Mouse (Mus musculus) heart, postnatal 14 days (tissue): Measurements from ENCODE around the gene Zfp423. TPM values are rescaled to one million over a fixed set of nuclear protein-coding genes. Genes with fewer than 3 reads are reported as not detected.

ENCODE experiments used
- DNase-seq, 2 experiments: peaks; one replicate each; pipeline ENCODE4 v3.0.0; 2021 to 2022
- intact Hi-C: fragments of 180-260 bp; cut with DNase I; formaldehyde crosslinking; loops from one replicate; pipeline ENCODE4 v1.15.1; 2025
- total RNA-seq, 2 experiments: library from RNA; stranded (reverse); gene quantifications; 2 replicates each; pipeline ENCODE4 v1.2.3; 2021

Gene Zfp423
- total RNA-seq, 2 experiments from 2014 or later, result 8.0 to 8.5 TPM

- no peak for DNase-seq
- intact Hi-C loops, result no loop called here
Measured at GRCm38 (mm10) chr8:87767882-87768281, 191.5 kb downstream of the Zfp423 start.

DNA sequence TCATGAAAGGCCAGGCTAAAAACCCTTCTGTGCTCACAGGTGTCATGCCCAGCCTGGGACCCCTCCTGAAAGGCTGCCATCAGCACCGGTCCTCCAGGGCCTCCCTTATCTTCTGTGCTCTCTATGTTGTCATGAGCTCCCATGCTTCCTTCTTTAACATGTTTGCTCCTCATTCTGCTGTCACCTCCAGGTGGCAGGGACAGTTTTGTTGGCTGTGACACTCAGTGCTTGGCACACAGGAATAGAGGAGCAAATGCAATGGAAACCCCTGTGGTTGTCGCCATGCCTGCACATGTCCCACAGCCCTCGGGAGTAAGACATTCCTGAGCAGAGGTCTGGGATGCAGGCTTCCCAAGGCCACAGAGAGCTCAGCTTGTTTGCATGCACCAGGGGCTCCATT is 194.1 kb downstream of the Zfp423 start:
- DNase-seq, result no peak
- intact Hi-C loops, result no loop called here

DNA sequence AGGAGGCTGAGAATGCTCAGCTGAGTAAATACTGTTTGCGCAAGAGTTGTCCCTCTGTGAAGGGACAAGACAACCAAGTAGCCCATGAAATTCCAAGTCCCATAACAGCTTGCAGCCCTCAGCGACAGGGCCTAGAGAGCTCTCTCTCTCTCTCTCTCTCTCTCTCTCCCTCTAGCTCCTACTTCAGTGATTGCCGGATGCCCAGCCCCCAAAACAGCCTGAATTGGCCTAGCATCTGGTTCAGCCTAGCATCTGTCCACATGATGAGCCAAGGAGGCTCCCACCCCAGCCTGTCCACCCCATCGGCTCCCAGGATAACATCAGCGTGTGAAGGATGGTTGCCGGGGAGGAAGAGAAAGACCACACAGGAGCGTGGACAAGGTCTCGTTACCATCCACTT is 200.6 kb downstream of the Zfp423 start:
- peak in 1 of 2 experiments; percentile 23 for DNase-seq
- intact Hi-C loops, result no loop called here

DNA sequence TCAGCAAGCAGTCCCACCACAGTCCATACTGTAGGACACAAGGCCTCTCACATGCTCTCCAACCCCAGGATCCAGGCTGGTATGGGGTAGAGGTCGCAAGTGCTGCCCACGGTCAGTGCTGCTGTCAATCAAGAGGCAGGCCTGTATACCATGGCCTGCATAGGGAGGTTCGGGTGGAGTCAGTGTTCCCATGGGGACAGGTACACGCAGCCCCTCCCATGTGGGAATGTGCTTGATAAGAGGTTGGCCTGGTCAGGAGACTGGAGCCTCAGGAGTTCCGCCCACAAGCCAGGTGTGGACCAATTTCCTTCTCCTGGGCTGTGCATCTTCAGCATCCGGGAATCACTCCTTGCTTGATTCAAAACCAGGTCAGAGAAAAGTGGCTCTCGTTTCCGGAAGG is 204.5 kb downstream of the Zfp423 start:
- intact Hi-C loops, result no loop called here
- DNase-seq, result no peak

- intact Hi-C loops, result no loop called here
- no peak for DNase-seq
Measured at GRCm38 (mm10) chr8:87753636-87754035, 205.8 kb downstream of the Zfp423 start.

GRCm38 (mm10) chr8:87753148-87753547 is 206.2 kb downstream of the Zfp423 start:
- DNase-seq, result peak in 1 of 2 experiments; percentile 25
- intact Hi-C loops, result no loop called here

- DNase-seq, result no peak
Measured at GRCm38 (mm10) chr8:87752710-87753109, 206.7 kb downstream of the Zfp423 start.

GRCm38 (mm10) chr8:87747582-87747981 is 211.8 kb downstream of the Zfp423 start:
- intact Hi-C loops, result loop anchor here (2.0 kb wide), 1 partner anchor 31 kb away; no protein-coding TSS in a partner anchor
- peak; percentile 16 to 62 for DNase-seq

More at GRCm38 (mm10) chr8:87752710-87753109, 206.7 kb downstream of the Zfp423 start:
- intact Hi-C loops, result no loop called here

DNA sequence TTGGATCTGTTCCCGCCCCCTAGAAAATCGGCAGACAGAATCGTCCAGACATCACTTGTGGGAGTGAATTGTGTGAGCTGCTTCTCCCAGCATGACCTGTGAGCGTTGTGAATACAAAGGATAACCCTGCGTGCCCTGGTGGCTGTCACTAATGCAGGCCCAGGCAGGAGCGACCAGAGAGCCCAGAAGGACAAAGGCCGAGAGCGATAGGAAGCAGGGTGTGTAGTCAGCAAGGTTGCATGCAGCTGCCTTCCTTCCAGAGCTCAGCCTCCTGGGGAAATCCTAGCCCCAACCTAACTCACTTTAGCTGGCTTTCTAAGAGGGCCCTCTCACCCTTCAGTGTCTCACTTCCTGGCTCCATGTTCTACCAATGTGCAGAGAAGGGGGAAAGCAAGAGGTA is 212.3 kb downstream of the Zfp423 start:
- intact Hi-C loops, result loop anchor here (2.0 kb wide), 1 partner anchor 30 kb away; no protein-coding TSS in a partner anchor
- no peak for DNase-seq

GRCm38 (mm10) chr8:87746072-87746471 is 213.3 kb downstream of the Zfp423 start:
- DNase-seq, result peak; percentile 61 to 66
- intact Hi-C loops, result loop anchor here (2.0 kb wide), 1 partner anchor 29 kb away; no protein-coding TSS in a partner anchor

- intact Hi-C loops, result no loop called here
- DNase-seq, result no peak
Measured at GRCm38 (mm10) chr8:87745125-87745698, 214.2 kb downstream of the Zfp423 start.

GRCm38 (mm10) chr8:87744556-87744955 is 214.8 kb downstream of the Zfp423 start:
- DNase-seq, result no peak
- intact Hi-C loops, result no loop called here

DNA sequence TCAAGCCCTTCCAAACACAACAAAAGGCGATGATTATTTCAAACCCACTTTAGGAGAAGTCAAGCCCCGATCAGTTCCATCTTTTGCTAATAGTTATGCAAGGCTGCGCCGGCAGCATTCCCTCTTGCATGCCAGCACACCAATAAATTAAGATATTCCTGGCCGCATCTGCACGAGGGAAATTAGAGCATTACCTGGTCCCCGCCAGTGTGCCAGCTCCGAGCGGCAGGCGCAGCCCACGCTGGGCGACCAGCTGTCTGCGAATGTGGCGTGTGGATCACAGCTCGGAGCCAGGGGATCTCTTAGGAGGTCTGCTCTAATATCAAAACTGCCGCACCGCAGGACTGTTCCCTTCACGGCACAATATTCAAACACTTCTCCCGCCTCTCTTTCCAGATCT is 217.4 kb downstream of the Zfp423 start:
- intact Hi-C loops, result no loop called here
- no peak for DNase-seq

GRCm38 (mm10) chr8:87740946-87741530 is 218.4 kb downstream of the Zfp423 start:
- no peak for DNase-seq
- intact Hi-C loops, result no loop called here

DNA sequence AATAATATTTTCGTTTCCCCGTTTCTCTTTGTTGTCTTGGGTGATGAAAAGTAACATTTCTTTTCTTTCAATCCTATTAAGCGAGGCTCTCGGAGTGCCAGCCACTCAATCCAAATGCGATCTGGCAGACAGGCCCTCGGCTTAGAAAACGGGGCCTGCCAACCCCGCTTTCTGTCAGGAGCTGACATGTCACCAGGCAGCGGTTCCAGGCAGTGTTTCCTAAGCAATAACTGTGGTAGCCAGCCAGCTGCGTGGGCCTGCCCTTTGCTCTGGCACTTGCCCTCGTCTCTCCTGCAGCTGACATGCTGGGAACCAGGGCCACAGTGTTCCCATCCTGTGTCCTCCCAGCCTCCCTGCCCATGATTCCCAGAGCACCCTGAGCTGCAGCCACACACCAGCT is 221.5 kb downstream of the Zfp423 start:
- peak in 1 of 2 experiments; percentile 29 for DNase-seq
- intact Hi-C loops, result no loop called here

GRCm38 (mm10) chr8:87734902-87735301 is 224.5 kb downstream of the Zfp423 start:
- intact Hi-C loops, result no loop called here
- no peak for DNase-seq

DNA sequence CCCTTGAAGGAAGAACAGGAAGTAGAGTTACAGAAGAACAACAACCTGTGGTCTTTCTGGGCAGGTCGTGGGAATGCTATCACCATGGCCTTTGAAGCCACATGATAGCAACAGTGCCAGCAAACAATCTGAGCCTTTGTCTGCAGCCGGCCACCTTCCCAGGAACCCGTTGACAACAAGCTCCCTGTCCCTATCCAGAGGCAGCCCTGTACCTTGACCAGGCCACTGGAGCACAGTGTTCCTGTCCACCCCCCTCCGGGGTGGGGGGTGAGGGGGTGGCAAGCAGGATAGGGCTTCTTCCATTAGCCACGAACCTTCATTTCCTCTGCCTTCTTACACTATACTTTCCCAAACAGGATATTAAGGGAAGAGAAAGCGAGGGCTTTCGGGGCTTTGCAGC is 224.9 kb downstream of the Zfp423 start:
- intact Hi-C loops, result no loop called here

GRCm38 (mm10) chr8:87731062-87731461 is 228.3 kb downstream of the Zfp423 start:
- intact Hi-C loops, result no loop called here

More for the DNA sequence above, 224.9 kb downstream of the Zfp423 start:
- DNase-seq, result no peak

GRCm38 (mm10) chr8:87723015-87723414 is 236.4 kb downstream of the Zfp423 start:
- intact Hi-C loops, result no loop called here

More at GRCm38 (mm10) chr8:87731062-87731461, 228.3 kb downstream of the Zfp423 start:
- no peak for DNase-seq

GRCm38 (mm10) chr8:87719137-87719815 is 240.1 kb downstream of the Zfp423 start:
- DNase-seq, result peak in 1 of 2 experiments; percentile 14
- intact Hi-C loops, result no loop called here

More at GRCm38 (mm10) chr8:87723015-87723414, 236.4 kb downstream of the Zfp423 start:
- DNase-seq, result peak in 1 of 2 experiments; percentile 22

DNA sequence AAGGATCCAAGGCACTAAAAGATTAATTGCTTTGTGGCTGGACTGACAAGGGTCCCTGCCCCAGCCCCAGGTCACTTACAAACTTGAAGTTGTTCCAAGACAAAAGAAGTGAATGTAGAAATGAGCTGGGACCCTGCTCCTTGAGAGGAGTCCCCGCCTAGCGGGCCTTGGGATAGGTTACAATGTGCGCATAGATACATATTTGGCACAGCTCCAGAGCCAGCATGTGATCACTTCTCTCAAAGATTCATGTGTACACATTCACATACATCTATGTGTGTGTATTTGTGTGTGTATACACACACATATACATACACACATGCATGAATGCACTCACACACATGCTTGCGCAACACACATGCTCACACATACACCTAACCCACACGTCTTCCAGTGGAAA is 241.9 kb downstream of the Zfp423 start:
- intact Hi-C loops, result loop anchor here (2.0 kb wide), 2 partner anchors 29 to 305 kb away; no protein-coding TSS in a partner anchor
- no peak for DNase-seq
